ENCODE assay signal across 8 mouse cellular contexts in the genomic region with DNA sequence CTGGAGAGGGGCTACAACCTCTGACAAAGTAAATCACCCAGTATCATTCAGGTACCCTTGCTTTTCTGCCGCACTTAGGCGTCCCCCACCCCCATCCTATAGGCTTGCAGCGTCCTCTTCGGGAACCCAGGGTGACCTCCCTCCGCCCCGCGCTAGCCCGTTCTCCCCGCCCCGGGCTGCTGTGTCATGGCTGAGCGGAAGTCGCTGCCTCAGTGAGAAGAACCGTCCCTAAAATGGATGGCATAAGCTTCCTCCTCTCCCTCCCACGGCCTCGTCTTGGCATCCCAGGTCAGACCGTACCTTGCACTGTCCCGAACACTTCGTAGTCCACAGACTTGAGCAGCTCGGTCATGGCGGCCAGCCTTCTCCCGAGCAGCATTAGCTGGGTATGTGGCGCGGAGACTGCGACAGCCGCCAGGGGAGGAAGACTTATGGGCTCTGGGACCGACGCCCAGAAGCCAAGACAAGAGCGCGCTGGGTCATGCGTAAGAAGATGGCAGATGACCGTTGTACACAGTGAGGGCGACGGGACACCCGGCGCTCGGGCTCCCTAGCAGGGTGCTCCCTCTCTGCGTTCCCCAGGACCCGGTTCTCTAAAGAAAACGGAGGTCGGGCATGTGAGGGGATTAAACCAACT. TPM values are rescaled to one million over a fixed set of nuclear protein-coding genes. Genes with fewer than 3 reads are reported as not detected.
DNase-seq lines count a peak whose midpoint lies in the region; ATAC-seq and TF ChIP-seq lines count a peak whose summit lies in the region.

A gene (minus strand): TSS at position 587 of the 637 bp plus-strand sequence.

- H3K9ac ChIP-seq in hindbrain, postnatal 0 days (replicated peaks; ENCODE audit: low read length), result peak within 1 kb of the TSS; percentile 62

- H3K4me3 ChIP-seq in cortical plate, adult 2 months (ENCODE audit: insufficient read depth, low read length), result peak within 1 kb of the TSS; percentile 62
- peak within 1 kb of the TSS; percentile 48 for H3K4me3 ChIP-seq in hindbrain, postnatal 0 days (ENCODE audit: low read length)

- no peaks in the 10 kb centered on the region for H3K36me3 ChIP-seq in hindbrain, postnatal 0 days (ENCODE audit: insufficient read depth, low read length)

- TF ChIP-seq POLR2A in cortical plate, adult 2 months (IDR thresholded peaks at IDR 0.05; ENCODE audit: extremely low read depth, insufficient read depth, low read length), result peak; percentile 65

- H3K9me3 ChIP-seq in hindbrain, postnatal 0 days (ENCODE audit: low read length), result no peaks in the 10 kb centered on the region

- no peaks in the 10 kb centered on the region for H3K27me3 ChIP-seq in hindbrain, postnatal 0 days (ENCODE audit: insufficient read depth, low read length)

- under 1% methylated on average over 40 of the region's 40 CpGs for WGBS in hindbrain, postnatal 0 days

- H3K27ac ChIP-seq in cortical plate, adult 2 months (ENCODE audit: insufficient read depth, low read length), result peak within 1 kb of the TSS; percentile 81
- peak within 1 kb of the TSS; percentile 78 for H3K27ac ChIP-seq in hindbrain, postnatal 0 days

- TF ChIP-seq CTCF in cortical plate, adult 2 months (IDR thresholded peaks at IDR 0.05; ENCODE audit: extremely low read depth, insufficient read depth, low read length), result no peak
- TF ChIP-seq CTCF in hindbrain, postnatal 0 days (IDR thresholded peaks at IDR 0.05; ENCODE audit: low read depth), result peak; percentile 70

- peak; percentile 90 for DNase-seq in adipocyte (ENCODE audit: low spot score)
- DNase-seq in gastrocnemius, adult 8-10 months (ENCODE audit: low spot score in 2 of 2), result peak; percentile 86 to 87
- DNase-seq in hindbrain, postnatal 0 days (ENCODE audit: low spot score), result peak; percentile 87
- peak; percentile 74 to 84 for DNase-seq in left cerebral cortex, adult 18-20 months (ENCODE audit: low spot score in 2 of 2)
- peak; percentile 90 to 91 for DNase-seq in lung, postnatal 4 days
- peak; percentile 91 for DNase-seq in retina, postnatal 1 day
- DNase-seq in thymus, postnatal 4 days, result peak; percentile 89

- ATAC-seq in hindbrain, postnatal 0 days, result peak; percentile 98

- peak within 1 kb of the TSS; percentile 68 for H3K4me2 ChIP-seq in hindbrain, postnatal 0 days (ENCODE audit: low read depth, low read length)

- peaks cover 1% of the 10 kb centered on the region; the same call in 1 of the 2 replicates for H3K4me1 ChIP-seq in cortical plate, adult 2 months (ENCODE audit: control insufficient read depth, insufficient read depth, low read length)
- H3K4me1 ChIP-seq in hindbrain, postnatal 0 days (ENCODE audit: insufficient read depth, low read length), result no peaks in the 10 kb centered on the region

RNA-seq across cellular contexts. Expression of the gene that starts here (rescaled TPM):
- 35.6 and 38.6 TPM in 2 replicates for polyA plus RNA-seq in cortical plate, adult 2 months (2012; rRNA removed)
- 100 to 1,000 TPM; 130 to 142 (median 135) TPM for total RNA-seq in gastrocnemius, adult 8-10 months (2022)
- total RNA-seq in hindbrain, postnatal 0 days (2014; rRNA removed), result 11.8 and 12.9 TPM in 2 replicates
- 57.0 and 62.6 TPM in 2 replicates for polyA plus RNA-seq in hindbrain, postnatal 0 days (2015; fragmentation: Nextera tagmentation; extraction: Ambion mirVana)
- total RNA-seq in left cerebral cortex, adult 18-20 months (2021), result 10 to 100 TPM; 21.3 to 26.8 TPM

Comparison
In these comparisons a context has a peak if more than half of its experiments do, and no peak if none do; other contexts are left out.
1. Peak in every context shown above with its lines: DNase-seq, ATAC-seq, H3K4me3 ChIP-seq and H3K27ac ChIP-seq.